Mouse (Mus musculus) T-helper 17 cell (primary cell): ENCODE results near the gene Sbf2.

Source experiments
- in situ Hi-C, 2 experiments: fragments of 300-600 bp; cut with MboI, MseI; formaldehyde crosslinking; loops; 1 replicate in 1 of 2; 2 replicates in 1 of 2; pipeline ENCODE4 v1.15.1; 2025; ENCODE audit warnings: high pct_unique_total_duplicates in 2 of 2

Gene Sbf2

GRCm38 (mm10) chr7:110285076-110285848 lies 329.5 kb downstream of the Sbf2 start:
- in situ Hi-C loops: loop anchor here (5.0 kb wide), 2 partner anchors 147 to 342 kb away; partner anchors contain the start of gene Adm (in 2 of the 2)

- in situ Hi-C loops: no loop called here
Observed at GRCm38 (mm10) chr7:110283484-110284275, 331.0 kb downstream of the Sbf2 start.

- in situ Hi-C loops: no loop called here
Observed at GRCm38 (mm10) chr7:110282797-110283196, 331.9 kb downstream of the Sbf2 start.

GRCm38 (mm10) chr7:110281435-110282256 lies 333.1 kb downstream of the Sbf2 start:
- in situ Hi-C loops: no loop called here

GRCm38 (mm10) chr7:110279183-110279582 lies 335.5 kb downstream of the Sbf2 start:
- in situ Hi-C loops: loop anchor here in 1 of 2 experiments (5.0 kb wide), 1 partner anchor 82 kb away; no protein-coding TSS in a partner anchor

GRCm38 (mm10) chr7:110277734-110278245 lies 336.9 kb downstream of the Sbf2 start:
- in situ Hi-C loops: loop anchor here in 1 of 2 experiments (5.0 kb wide), 1 partner anchor 80 kb away; no protein-coding TSS in a partner anchor

GRCm38 (mm10) chr7:110272434-110272833 lies 342.3 kb downstream of the Sbf2 start:
- in situ Hi-C loops: no loop called here

GRCm38 (mm10) chr7:110271814-110272213 lies 342.9 kb downstream of the Sbf2 start:
- in situ Hi-C loops: no loop called here

- in situ Hi-C loops: no loop called here
Observed at GRCm38 (mm10) chr7:110270455-110270854, 344.3 kb downstream of the Sbf2 start.

- in situ Hi-C loops: loop anchor here in 1 of 2 experiments (5.0 kb wide), 1 partner anchor 102 kb away; no protein-coding TSS in a partner anchor
Observed at GRCm38 (mm10) chr7:110269777-110270176, 344.9 kb downstream of the Sbf2 start.

GRCm38 (mm10) chr7:110268511-110268910 lies 346.2 kb downstream of the Sbf2 start:
- in situ Hi-C loops: loop anchor here in 1 of 2 experiments (5.0 kb wide), 1 partner anchor 101 kb away; no protein-coding TSS in a partner anchor

GRCm38 (mm10) chr7:110267994-110268393 lies 346.7 kb downstream of the Sbf2 start:
- in situ Hi-C loops: loop anchor here in 1 of 2 experiments (5.0 kb wide), 1 partner anchor 101 kb away; no protein-coding TSS in a partner anchor

GRCm38 (mm10) chr7:110267014-110267413 lies 347.7 kb downstream of the Sbf2 start:
- in situ Hi-C loops: loop anchor here in 1 of 2 experiments (5.0 kb wide), 1 partner anchor 100 kb away; no protein-coding TSS in a partner anchor

GRCm38 (mm10) chr7:110265796-110266195 lies 348.9 kb downstream of the Sbf2 start:
- in situ Hi-C loops: loop anchor here in 1 of 2 experiments (5.0 kb wide), 1 partner anchor 98 kb away; no protein-coding TSS in a partner anchor

- in situ Hi-C loops: no loop called here
Observed at GRCm38 (mm10) chr7:110263474-110263873, 351.2 kb downstream of the Sbf2 start.

- in situ Hi-C loops: no loop called here
Observed at GRCm38 (mm10) chr7:110262661-110263060, 352.1 kb downstream of the Sbf2 start.

GRCm38 (mm10) chr7:110261807-110262206 lies 352.9 kb downstream of the Sbf2 start:
- in situ Hi-C loops: no loop called here

- in situ Hi-C loops: loop anchor here in 1 of 2 experiments (5.0 kb wide), 1 partner anchor 93 kb away; no protein-coding TSS in a partner anchor
Observed at GRCm38 (mm10) chr7:110259966-110260711, 354.6 kb downstream of the Sbf2 start.

- in situ Hi-C loops: loop anchor here in 1 of 2 experiments (5.0 kb wide), 1 partner anchor 91 kb away; no protein-coding TSS in a partner anchor
Observed at GRCm38 (mm10) chr7:110258196-110258950, 356.3 kb downstream of the Sbf2 start.
